13 mouse cellular contexts compared by ENCODE assay signal in genomic region chr7:75787371-75787770, GRCm38 (mm10).
DNase-seq lines count a peak whose midpoint lies in the region; ATAC-seq and TF ChIP-seq lines count a peak whose summit lies in the region.
"Had no signal": no experiment of that assay in that cellular context is flagged by ENCODE, and none has a peak within 500 bp of the region (broad histone marks: within the 10 kb centered on the region; RNA-seq: fewer than 3 reads in every experiment).

No protein-coding gene starts in this region.

- H3K27me3 ChIP-seq in heart, embryonic 13.5 days (replicated peaks): no peaks in the 10 kb centered on the region
- H3K27me3 ChIP-seq in spleen, adult 2 months (ENCODE audit: control insufficient read depth, insufficient read depth, low read length): no peaks in the 10 kb centered on the region
- H3K27me3 ChIP-seq in liver, embryonic 16.5 days (ENCODE audit: control insufficient read depth, insufficient read depth, low read depth, low read length): no peaks in the 10 kb centered on the region

- intact Hi-C loops in left cerebral cortex, postnatal 14 days (cut with DNase I): no loop called here

- peaks cover 32% of the 10 kb centered on the region for H3K4me1 ChIP-seq in heart, embryonic 13.5 days
- H3K4me1 ChIP-seq in spleen, adult 2 months (ENCODE audit: control insufficient read depth, insufficient read depth, insufficient read length): peaks cover 41% of the 10 kb centered on the region
- peaks cover 17% of the 10 kb centered on the region for H3K4me1 ChIP-seq in liver, embryonic 16.5 days (ENCODE audit: control insufficient read depth, low read depth, low read length)

- no peak overlapping the region for H3K4me3 ChIP-seq in heart, embryonic 13.5 days
- H3K4me3 ChIP-seq in spleen, adult 2 months (ENCODE audit: extremely low read depth, insufficient read depth, insufficient read length): no peak overlapping the region
- no peak overlapping the region for H3K4me3 ChIP-seq in liver, embryonic 16.5 days (ENCODE audit: low read depth, low read length)

- no peak for TF ChIP-seq POLR2A in spleen, adult 2 months (IDR thresholded peaks at IDR 0.05; ENCODE audit: low read depth, low read length)

- H3K9ac ChIP-seq in heart, embryonic 13.5 days: no peak overlapping the region
- H3K9ac ChIP-seq in liver, embryonic 16.5 days (ENCODE audit: low read depth, low read length): no peak overlapping the region
- H3K9ac ChIP-seq: forebrain, postnatal 0 days had no signal

- ATAC-seq in heart, embryonic 13.5 days (ENCODE audit: extremely low read depth, insufficient number of reproducible peaks, low FRiP score, low TSS enrichment): no peak
- no peak for ATAC-seq in liver, embryonic 16.5 days (ENCODE audit: low read depth)
- ATAC-seq: forebrain, postnatal 0 days had no signal

- H3K9me3 ChIP-seq in heart, embryonic 13.5 days: no peaks in the 10 kb centered on the region
- no peaks in the 10 kb centered on the region for H3K9me3 ChIP-seq in liver, embryonic 16.5 days (replicated peaks; ENCODE audit: control insufficient read depth, low read length)

- no peaks in the 10 kb centered on the region for H3K36me3 ChIP-seq in heart, embryonic 13.5 days
- H3K36me3 ChIP-seq in spleen, adult 2 months (ENCODE audit: control insufficient read depth, insufficient read depth, low read length): no peaks in the 10 kb centered on the region
- no peaks in the 10 kb centered on the region for H3K36me3 ChIP-seq in liver, embryonic 16.5 days (ENCODE audit: control insufficient read depth, insufficient read depth)

- no peak for DNase-seq in heart, adult 8-10 months (ENCODE audit: low spot score)
- no peak for DNase-seq in spleen, adult 2 months (ENCODE audit: low read depth in 1 of 2, low spot score in 2 of 2)
- DNase-seq in spleen, postnatal 10 days (ENCODE audit: low spot score in 2 of 2): no peak
- DNase-seq in right cerebral cortex, postnatal 36 days (ENCODE audit: low spot score in 2 of 2): no peak
- no peak for DNase-seq in left cerebral cortex, postnatal 14 days (ENCODE audit: low spot score in 2 of 2)
- no peak for DNase-seq in MN1 (ENCODE audit: low spot score)
- DNase-seq: adrenal gland, adult 8-10 months; forebrain, postnatal 0 days; left cerebral cortex, postnatal 4 days; lung, postnatal 14 days; right cerebral cortex, postnatal 4 days had no signal

- H3K4me2 ChIP-seq in heart, embryonic 13.5 days: no peak overlapping the region
- H3K4me2 ChIP-seq in liver, embryonic 16.5 days (ENCODE audit: low read depth, low read length): peak overlapping the region; percentile 19; the same call in 1 of the 2 replicates

- H3K27ac ChIP-seq in heart, embryonic 13.5 days (replicated peaks): 0 out of 2 replicates have a peak overlapping the region, but pooled peaks have one; percentile 36
- peak overlapping the region; percentile 75 for H3K27ac ChIP-seq in spleen, adult 2 months (ENCODE audit: insufficient read depth, low read length)
- H3K27ac ChIP-seq in liver, embryonic 16.5 days (ENCODE audit: low read length): no peak overlapping the region

- WGBS in heart, embryonic 13.5 days: 37% methylated on average over 3 of the region's 3 CpGs
- 25% methylated on average over 3 of the region's 3 CpGs for WGBS in spleen, adult 2 months
- WGBS in liver, embryonic 16.5 days (ENCODE audit: insufficient replicate concordance): 11% methylated on average over 3 of the region's 3 CpGs

- no peak for TF ChIP-seq CTCF in spleen, adult 2 months (IDR thresholded peaks at IDR 0.05; ENCODE audit: extremely low read depth, insufficient read depth, insufficient read length, insufficient replicate concordance)
